Mouse (Mus musculus) G1E (cell line): ENCODE results near the gene Stat5b. TPM values are rescaled to one million over a fixed set of nuclear protein-coding genes. Genes with fewer than 3 reads are reported as not detected.

Source experiments
- ATAC-seq: 2 replicates; pipeline ENCODE4 v1.8.0; 2016; ENCODE audit warnings: mild to moderate bottlenecking; ENCODE audit not compliant: insufficient number of reproducible peaks, poor library complexity, low FRiP score, severe bottlenecking; ENCODE audit errors: extremely low read depth
- DNase-seq: peaks from one replicate; pipeline ENCODE4 v3.0.0; 2012; ENCODE audit warnings: low spot score
- H3K27me3 ChIP-seq: 2 replicates; pipeline ENCODE4 v1.6.1; 2012; ENCODE audit warnings: mild to moderate bottlenecking, low read length, inconsistent platforms; ENCODE audit not compliant: insufficient read depth
- H3K36me3 ChIP-seq: replicated peaks from 2 replicates; pipeline ENCODE3; 2012; ENCODE audit warnings: mild to moderate bottlenecking, inconsistent platforms
- H3K4me1 ChIP-seq: 2 replicates; pipeline ENCODE4 v1.6.1; 2012; ENCODE audit warnings: low read depth, low read length, inconsistent platforms, mixed read lengths; ENCODE audit not compliant: insufficient read depth
- H3K4me3 ChIP-seq: 2 replicates; pipeline ENCODE4 v1.5.1; 2012; ENCODE audit warnings: low read depth, mild to moderate bottlenecking, inconsistent platforms, low read length, moderate library complexity, mixed read lengths
- H3K9me3 ChIP-seq: replicated peaks from 2 replicates; pipeline ENCODE4 v1.6.1; 2012; ENCODE audit warnings: inconsistent platforms
- CTCF ChIP-seq: IDR thresholded peaks from 2 replicates; pipeline ENCODE4 v1.5.1; 2012; ENCODE audit warnings: low read depth, low read length, inconsistent platforms, mixed read lengths
- GATA1 ChIP-seq: IDR thresholded peaks from 2 replicates; pipeline ENCODE4 v1.6.1; 2012; ENCODE audit warnings: borderline replicate concordance, low read length, inconsistent platforms, mixed read lengths
- GATA2 ChIP-seq: IDR thresholded peaks from 2 replicates; pipeline ENCODE4 v1.6.1; 2012; ENCODE audit warnings: low read depth, low read length, inconsistent platforms, borderline replicate concordance
- POLR2AphosphoS5 ChIP-seq: IDR thresholded peaks from 2 replicates; pipeline ENCODE4 v1.6.1; 2012; ENCODE audit warnings: low read depth, low read length, inconsistent platforms; ENCODE audit not compliant: insufficient replicate concordance
- TAL1 ChIP-seq: conservative IDR thresholded peaks from 2 replicates; pipeline ENCODE4 v1.6.1; 2012; ENCODE audit warnings: low read depth, low read length, inconsistent platforms, mixed read lengths
- polyA plus RNA-seq: library from polyadenylated mRNA; stranded (reverse); fragments of >175 nt; gene quantifications from 2 replicates; pipeline ENCODE4 v1.2.3, GENCODE M21; 2012
- total RNA-seq, 2 experiments: library from RNA; stranded (forward) in 1 of 2; stranded (reverse) in 1 of 2; fragments of 200-1000 nt in 1 of 2; fragments of >200 nt in 1 of 2; fragmentation: Nextera tagmentation in 1 of 2; gene quantifications; 2 replicates each; pipeline ENCODE4 v1.2.3; 2014 to 2017

The Stat5b gene
- total RNA-seq (2014; fragmentation: Nextera tagmentation): 91.4 and 93.0 TPM in 2 replicates
- 52.2 and 55.9 TPM in 2 replicates for total RNA-seq (2017)
- 65.8 and 73.5 TPM in 2 replicates for polyA plus RNA-seq

GRCm38 (mm10) chr11:100850038-100850777 is at the start of gene Stat5b:
Gene Stat5b, minus strand, starts transcription at chr11:100850724.
- TF ChIP-seq TAL1: no peak
- no peak for TF ChIP-seq GATA1
- no peak for TF ChIP-seq GATA2
- Histone ChIP-seq H3K27me3 (peaks cover 32% of the 10 kb centered on the region), H3K36me3 (peaks cover 10% of the 10 kb centered on the region), H3K4me1 (peaks cover 64% of the 10 kb centered on the region), H3K9me3 (no peaks in the 10 kb centered on the region), H3K4me3 (peak within 1 kb of the TSS; percentile 89)
- DNase-seq: peak; percentile 79
- ATAC-seq: no peak

GRCm38 (mm10) chr11:100898441-100899199 is 48.1 kb upstream of the Stat5b start:
- ATAC-seq: no peak
- H3K36me3 ChIP-seq: peaks cover 94% of the 10 kb centered on the region

GRCm38 (mm10) chr11:100897294-100898231 is 47.0 kb upstream of the Stat5b start:
- H3K4me1 ChIP-seq: peaks cover 49% of the 10 kb centered on the region
- no peak for ATAC-seq
- peaks cover 95% of the 10 kb centered on the region for H3K36me3 ChIP-seq
- H3K4me3 ChIP-seq: no peak overlapping the region
- no peaks in the 10 kb centered on the region for H3K27me3 ChIP-seq
- TF ChIP-seq POLR2AphosphoS5 (no peak), CTCF (no peak), TAL1 (no peak), GATA2 (no peak), GATA1 (no peak)
- H3K9me3 ChIP-seq: no peaks in the 10 kb centered on the region
- no peak for DNase-seq

More at GRCm38 (mm10) chr11:100898441-100899199, 48.1 kb upstream of the Stat5b start:
- DNase-seq: no peak
- Histone ChIP-seq H3K4me1 (peaks cover 41% of the 10 kb centered on the region), H3K27me3 (no peaks in the 10 kb centered on the region), H3K9me3 (no peaks in the 10 kb centered on the region), H3K4me3 (no peak overlapping the region)
- TF ChIP-seq POLR2AphosphoS5: no peak
- no peak for TF ChIP-seq TAL1
- TF ChIP-seq GATA1: no peak
- no peak for TF ChIP-seq CTCF
- no peak for TF ChIP-seq GATA2

- Histone ChIP-seq H3K9me3 (no peaks in the 10 kb centered on the region), H3K4me3 (no peak overlapping the region), H3K27me3 (no peaks in the 10 kb centered on the region), H3K36me3 (peaks cover 92% of the 10 kb centered on the region), H3K4me1 (peaks cover 64% of the 10 kb centered on the region)
- no peak for TF ChIP-seq CTCF
- TF ChIP-seq TAL1: no peak
- TF ChIP-seq GATA2: no peak
- no peak for TF ChIP-seq POLR2AphosphoS5
- TF ChIP-seq GATA1: no peak
- no peak for ATAC-seq
- no peak for DNase-seq
Observed at GRCm38 (mm10) chr11:100896078-100896477, 45.6 kb upstream of the Stat5b start.

GRCm38 (mm10) chr11:100894146-100894918 is 43.8 kb upstream of the Stat5b start:
- TF ChIP-seq CTCF (no peak), GATA2 (no peak)
- H3K4me3 ChIP-seq: 0 out of 2 replicates have a peak overlapping the region, but pooled peaks have one; percentile 13
- no peaks in the 10 kb centered on the region for H3K27me3 ChIP-seq
- DNase-seq (no peak), ATAC-seq (no peak)
- H3K9me3 ChIP-seq: no peaks in the 10 kb centered on the region
- peaks cover 82% of the 10 kb centered on the region for H3K4me1 ChIP-seq
- H3K36me3 ChIP-seq: peaks cover 93% of the 10 kb centered on the region
